In genomic region chr12:108793453-108793941, GRCm38 (mm10) we compare ENCODE assay signal across 8 mouse cellular contexts. TPM values are rescaled to one million over a fixed set of nuclear protein-coding genes. Genes with fewer than 3 reads are reported as not detected.
A peak's percentile ranks its signal among the peaks of the same experiment; 100 is the strongest.
DNase-seq lines count a peak whose midpoint lies in the region; ATAC-seq lines count a peak whose summit lies in the region.

No protein-coding gene starts in this region.

- H3K4me2 ChIP-seq in forebrain, embryonic 11.5 days (ENCODE audit: low read depth, low read length, severe bottlenecking), result peak overlapping the region; percentile 53
- H3K4me2 ChIP-seq in hindbrain, embryonic 12.5 days (replicated peaks), result peak overlapping the region; percentile 66
- peak overlapping the region; percentile 46 for H3K4me2 ChIP-seq in midbrain, embryonic 15.5 days

- no peaks in the 10 kb centered on the region for H3K36me3 ChIP-seq in forebrain, embryonic 11.5 days (ENCODE audit: control insufficient read depth, insufficient read depth, low read length)
- H3K36me3 ChIP-seq in hindbrain, embryonic 12.5 days, result no peaks in the 10 kb centered on the region
- no peaks in the 10 kb centered on the region for H3K36me3 ChIP-seq in midbrain, embryonic 15.5 days (replicated peaks)
- H3K36me3 ChIP-seq in splenic B cell, adult 2 months (ENCODE audit: control insufficient read depth, insufficient read depth, low read length, poor library complexity, severe bottlenecking), result no peaks in the 10 kb centered on the region

- peak overlapping the region; percentile 97 for H3K27ac ChIP-seq in forebrain, embryonic 11.5 days (ENCODE audit: low read depth, low read length)
- H3K27ac ChIP-seq in hindbrain, embryonic 12.5 days, result peak overlapping the region; percentile 100
- H3K27ac ChIP-seq in midbrain, embryonic 15.5 days, result peak overlapping the region; percentile 99

- DNase-seq in CD8-positive naive resting alpha-beta T cell, adult 2 months (ENCODE audit: low read depth in 2 of 2, low spot score in 2 of 2), result peak; percentile 7 to 25
- DNase-seq in adrenal gland, adult 2 months, result peak; percentile 57
- DNase-seq in forebrain, embryonic 11.5 days (ENCODE audit: low spot score), result peak; percentile 77
- DNase-seq in left cerebral cortex, postnatal 36 days (ENCODE audit: low spot score in 2 of 2), result peak; percentile 22 to 35
- DNase-seq in splenic B cell, adult 2 months (ENCODE audit: low read depth, low spot score), result peak; percentile 36

- peaks cover 6% of the 10 kb centered on the region; the same call in 1 of the 2 replicates for H3K4me1 ChIP-seq in forebrain, embryonic 11.5 days (replicated peaks; ENCODE audit: control insufficient read depth, insufficient read depth, low read length)
- H3K4me1 ChIP-seq in hindbrain, embryonic 12.5 days, result peaks cover 31% of the 10 kb centered on the region
- H3K4me1 ChIP-seq in midbrain, embryonic 15.5 days, result peaks cover 45% of the 10 kb centered on the region

- peak; percentile 0; the same call in 1 of the 2 replicates for ATAC-seq in forebrain, embryonic 11.5 days (replicated peaks; ENCODE audit: low FRiP score)
- ATAC-seq in hindbrain, embryonic 12.5 days (ENCODE audit: low FRiP score), result 0 out of 2 replicates have a peak, but pooled peaks have one; percentile 1
- ATAC-seq in midbrain, embryonic 15.5 days (replicated peaks), result peak; percentile 22
- ATAC-seq in inflammation-experienced regulatory T-cells, adult 6 months, result no peak

- no peaks in the 10 kb centered on the region for H3K9me3 ChIP-seq in forebrain, embryonic 11.5 days (ENCODE audit: control insufficient read depth, low read length)
- H3K9me3 ChIP-seq in hindbrain, embryonic 12.5 days (replicated peaks), result no peaks in the 10 kb centered on the region
- H3K9me3 ChIP-seq in midbrain, embryonic 15.5 days, result no peaks in the 10 kb centered on the region

- 1% methylated on average over 46 of the region's 71 CpGs for WGBS in forebrain, embryonic 11.5 days
- under 1% methylated on average over 44 of the region's 71 CpGs for WGBS in hindbrain, embryonic 12.5 days
- WGBS in midbrain, embryonic 15.5 days, result under 1% methylated on average over 56 of the region's 71 CpGs

- no peaks in the 10 kb centered on the region for H3K27me3 ChIP-seq in forebrain, embryonic 11.5 days (ENCODE audit: control insufficient read depth, insufficient read depth, low read length)
- H3K27me3 ChIP-seq in hindbrain, embryonic 12.5 days, result no peaks in the 10 kb centered on the region
- H3K27me3 ChIP-seq in midbrain, embryonic 15.5 days (replicated peaks), result no peaks in the 10 kb centered on the region
- no peaks in the 10 kb centered on the region for H3K27me3 ChIP-seq in splenic B cell, adult 2 months (ENCODE audit: control insufficient read depth, insufficient read depth, low read length, poor library complexity, severe bottlenecking)

- intact Hi-C loops in left cerebral cortex, postnatal 36 days (cut with DNase I), result no loop called here

- H3K4me3 ChIP-seq in forebrain, embryonic 11.5 days (ENCODE audit: low read depth, low read length), result peak overlapping the region; percentile 100
- H3K4me3 ChIP-seq in hindbrain, embryonic 12.5 days, result peak overlapping the region; percentile 99
- peak overlapping the region; percentile 70 for H3K4me3 ChIP-seq in midbrain, embryonic 15.5 days

- peak overlapping the region; percentile 89 for H3K9ac ChIP-seq in forebrain, embryonic 11.5 days (ENCODE audit: low read length)
- H3K9ac ChIP-seq in hindbrain, embryonic 12.5 days, result peak overlapping the region; percentile 97
- H3K9ac ChIP-seq in midbrain, embryonic 15.5 days, result peak overlapping the region; percentile 60

RNA-seq across cellular contexts. Expression of gene Yy1, which starts 0.7 kb away (rescaled TPM):
- 100 to 1,000 TPM in 1 of 2 experiments, 10 to 100 TPM in 1; 56.2 to 102 TPM for total RNA-seq in adrenal gland, adult 2 months (2021)
- polyA plus RNA-seq in adrenal gland, adult 2 months (2012; rRNA removed), result 22.5 and 27.8 TPM in 2 replicates
- polyA plus RNA-seq in forebrain, embryonic 11.5 days (2014; fragmentation: Nextera tagmentation; extraction: Ambion mirVana), result 20.8 and 22.1 TPM in 2 replicates
- 16.2 and 18.3 TPM in 2 replicates for polyA plus RNA-seq in hindbrain, embryonic 12.5 days (2016; fragmentation: Nextera tagmentation; extraction: Ambion mirVana)
- total RNA-seq in left cerebral cortex, postnatal 36 days (2021), result 10 to 100 TPM; 41.9 to 52.7 TPM
- 12.9 TPM in 2 replicates for polyA plus RNA-seq in midbrain, embryonic 15.5 days (2015; fragmentation: Nextera tagmentation; extraction: Ambion mirVana)
- polyA plus RNA-seq in inflammation-experienced regulatory T-cells, adult 6 months (2017; shearing (Covaris generic)), result 10 to 100 TPM; 16.4 to 18.6 (median 17.1) TPM

RNA-seq across cellular contexts. Expression of gene Slc25a29, which starts 42.2 kb away (rescaled TPM):
- 10 to 100 TPM; 14.0 to 17.7 TPM for total RNA-seq in adrenal gland, adult 2 months (2021)
- 93.3 and 111 TPM in 2 replicates for polyA plus RNA-seq in adrenal gland, adult 2 months (2012; rRNA removed)
- 13.8 and 14.6 TPM in 2 replicates for polyA plus RNA-seq in forebrain, embryonic 11.5 days (2014; fragmentation: Nextera tagmentation; extraction: Ambion mirVana)
- 13.7 and 15.1 TPM in 2 replicates for polyA plus RNA-seq in hindbrain, embryonic 12.5 days (2016; fragmentation: Nextera tagmentation; extraction: Ambion mirVana)
- 10 to 100 TPM; 15.0 to 15.6 TPM for total RNA-seq in left cerebral cortex, postnatal 36 days (2021)
- polyA plus RNA-seq in midbrain, embryonic 15.5 days (2015; fragmentation: Nextera tagmentation; extraction: Ambion mirVana), result 22.6 and 24.8 TPM in 2 replicates
- polyA plus RNA-seq in inflammation-experienced regulatory T-cells, adult 6 months (2017; shearing (Covaris generic)), result 1 to 10 TPM; 1.4 to 4.3 (median 3.5) TPM

RNA-seq across cellular contexts. Expression of gene Slc25a47, which starts 42.3 kb away (rescaled TPM):
- 10 to 100 TPM in 1 of 2 experiments, 1 to 10 TPM in 1; 8.4 to 12.2 TPM for total RNA-seq in adrenal gland, adult 2 months (2021)
- polyA plus RNA-seq in adrenal gland, adult 2 months (2012; rRNA removed), result 16.6 TPM in 2 replicates
- polyA plus RNA-seq in forebrain, embryonic 11.5 days (2014; fragmentation: Nextera tagmentation; extraction: Ambion mirVana), result 10.0 and 12.2 TPM in 2 replicates
- 10.3 and 11.1 TPM in 2 replicates for polyA plus RNA-seq in hindbrain, embryonic 12.5 days (2016; fragmentation: Nextera tagmentation; extraction: Ambion mirVana)
- 10 to 100 TPM in 1 of 2 experiments, 1 to 10 TPM in 1; 7.2 to 12.3 TPM for total RNA-seq in left cerebral cortex, postnatal 36 days (2021)
- 8.7 and 10.3 TPM in 2 replicates for polyA plus RNA-seq in midbrain, embryonic 15.5 days (2015; fragmentation: Nextera tagmentation; extraction: Ambion mirVana)
- polyA plus RNA-seq in inflammation-experienced regulatory T-cells, adult 6 months (2017; shearing (Covaris generic)), result 1 to 10 TPM in 1 of 3 experiments, under 1 TPM in 2; 0.83 to 1.0 (median 0.99) TPM

Comparison
In these comparisons a context has a peak if more than half of its experiments do, and no peak if none do; other contexts are left out.
1. DNase-seq: peak in every context shown above with its lines; median percentile 77 in forebrain, embryonic 11.5 days; 57 in adrenal gland, adult 2 months; 36 in splenic B cell, adult 2 months; 28 in left cerebral cortex, postnatal 36 days; 16 in CD8-positive naive resting alpha-beta T cell, adult 2 months.